Mouse (Mus musculus): ENCODE results near the gene Gramd1a.
A peak's percentile ranks its signal among the peaks of the same experiment; 100 is the strongest.

Gene Gramd1a

DNA sequence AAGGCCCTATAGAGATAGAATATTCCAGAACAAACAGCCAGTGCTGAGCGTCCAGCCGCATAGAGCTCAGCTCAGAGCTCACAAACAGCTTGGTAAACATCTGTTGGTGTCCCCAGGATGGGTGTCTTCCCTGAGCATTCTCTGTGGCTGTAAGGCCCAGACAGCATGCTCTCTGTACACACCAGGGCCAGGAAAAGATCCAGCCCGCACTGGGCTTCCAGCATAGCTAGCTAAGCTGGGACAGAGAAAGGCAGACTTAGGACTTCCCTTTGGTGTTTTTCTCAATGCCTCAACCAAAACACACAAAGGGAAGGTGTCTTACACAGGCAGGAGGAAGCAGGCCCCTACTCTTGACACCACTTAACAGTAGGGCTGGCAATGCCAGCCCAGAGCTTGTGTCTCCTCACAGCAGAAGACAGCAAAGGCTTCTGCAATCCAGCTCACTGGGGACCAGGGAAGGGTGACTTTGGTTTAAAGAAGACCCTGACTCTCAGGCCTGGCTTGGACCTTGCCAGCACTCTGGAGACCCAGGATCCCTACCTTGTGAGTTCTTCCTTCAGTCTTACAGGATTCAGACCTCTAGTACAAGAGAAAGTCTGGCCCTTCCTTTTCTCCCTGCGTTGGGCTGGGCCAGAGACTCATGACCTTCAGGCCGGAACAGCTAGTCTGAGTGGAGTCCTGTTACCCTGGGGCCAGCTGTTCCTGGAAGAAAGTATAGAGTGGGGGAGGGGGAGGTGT is at the start of gene Gramd1a:
Gramd1a (minus strand) TSS at position 601 of the 738 bp plus-strand sequence.
- DNase-seq (ENCODE audit: low read depth) = no peak

- DNase-seq (ENCODE audit: low read depth) = no peak
Measured at GRCm38 (mm10) chr7:31195591-31196307, 40.1 kb upstream of the Gramd1a start.

DNA sequence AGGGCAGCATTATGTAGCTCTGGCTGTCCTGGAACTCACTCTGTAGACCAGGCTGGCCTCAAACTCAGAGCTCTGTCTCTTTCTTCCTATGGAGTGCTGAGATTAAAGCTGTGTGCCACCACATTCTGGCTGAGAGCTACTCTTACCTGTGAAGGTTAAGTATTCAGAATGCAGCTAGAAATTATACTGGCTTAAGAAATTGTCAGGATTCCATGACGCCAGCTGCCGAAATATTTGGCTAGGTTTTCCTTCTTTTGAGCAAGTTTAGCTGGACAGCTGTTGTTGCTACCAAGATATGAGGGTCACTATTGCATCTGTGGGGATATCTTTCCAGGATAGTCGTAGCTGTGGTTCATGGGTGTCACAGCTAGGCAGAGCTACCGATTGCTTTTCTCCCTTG is 29.0 kb upstream of the Gramd1a start:
- DNase-seq (ENCODE audit: low read depth) = no peak

DNA sequence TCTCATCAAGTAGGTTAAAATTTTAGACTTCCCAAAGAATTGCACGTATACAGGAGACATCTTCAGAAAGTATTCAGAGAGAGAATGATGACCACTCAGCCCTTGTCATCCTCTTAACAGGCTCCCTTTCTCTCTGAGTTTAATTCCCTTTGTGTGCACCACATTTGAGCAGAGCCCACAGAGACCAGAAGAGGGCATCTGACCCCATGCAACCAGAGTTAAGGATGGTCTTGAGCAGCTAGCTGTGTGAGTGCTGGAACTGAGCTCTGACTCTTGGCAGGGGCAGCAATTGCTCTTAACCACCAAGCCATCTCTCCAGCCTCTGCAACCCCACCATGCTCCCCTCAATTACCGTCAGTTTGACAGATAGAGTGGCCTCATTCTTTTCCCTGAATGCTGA is 27.2 kb upstream of the Gramd1a start:
- no peak for DNase-seq (ENCODE audit: low read depth)

GRCm38 (mm10) chr7:31176886-31177763 is 21.4 kb upstream of the Gramd1a start:
- peak; percentile 34 for DNase-seq (ENCODE audit: low read depth)

DNA sequence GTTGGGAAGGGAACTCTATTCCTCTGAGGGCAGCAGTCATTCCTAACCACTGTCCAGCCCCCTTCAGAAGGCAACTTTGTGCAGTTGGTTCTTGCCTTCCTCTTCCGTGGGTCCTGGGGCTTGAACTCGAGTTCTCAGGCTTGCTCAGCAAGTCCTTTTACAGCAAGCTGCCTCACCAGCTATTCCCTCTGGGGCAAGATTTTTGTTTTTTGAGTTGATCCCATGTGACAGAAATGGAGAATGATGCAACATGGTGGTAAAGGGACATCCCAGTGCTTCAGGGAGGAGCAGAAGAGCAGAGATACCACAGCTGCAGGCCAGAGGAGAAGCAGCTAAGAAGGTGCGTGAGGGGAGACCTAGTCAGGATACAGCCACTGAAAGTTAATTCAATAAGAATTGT is 19.4 kb upstream of the Gramd1a start:
- DNase-seq (ENCODE audit: low read depth) = no peak

GRCm38 (mm10) chr7:31174466-31174865 is 18.8 kb upstream of the Gramd1a start:
- no peak for DNase-seq (ENCODE audit: low read depth)

- DNase-seq (ENCODE audit: low read depth) = no peak
Measured at GRCm38 (mm10) chr7:31172238-31172637, 16.5 kb upstream of the Gramd1a start.

- no peak for DNase-seq (ENCODE audit: low read depth)
Measured at GRCm38 (mm10) chr7:31170520-31170919, 14.8 kb upstream of the Gramd1a start.

- DNase-seq (ENCODE audit: low read depth) = no peak
Measured at GRCm38 (mm10) chr7:31168412-31168811, 12.7 kb upstream of the Gramd1a start.

GRCm38 (mm10) chr7:31164748-31165147 is 9.1 kb upstream of the Gramd1a start:
- no peak for DNase-seq (ENCODE audit: low read depth)

DNA sequence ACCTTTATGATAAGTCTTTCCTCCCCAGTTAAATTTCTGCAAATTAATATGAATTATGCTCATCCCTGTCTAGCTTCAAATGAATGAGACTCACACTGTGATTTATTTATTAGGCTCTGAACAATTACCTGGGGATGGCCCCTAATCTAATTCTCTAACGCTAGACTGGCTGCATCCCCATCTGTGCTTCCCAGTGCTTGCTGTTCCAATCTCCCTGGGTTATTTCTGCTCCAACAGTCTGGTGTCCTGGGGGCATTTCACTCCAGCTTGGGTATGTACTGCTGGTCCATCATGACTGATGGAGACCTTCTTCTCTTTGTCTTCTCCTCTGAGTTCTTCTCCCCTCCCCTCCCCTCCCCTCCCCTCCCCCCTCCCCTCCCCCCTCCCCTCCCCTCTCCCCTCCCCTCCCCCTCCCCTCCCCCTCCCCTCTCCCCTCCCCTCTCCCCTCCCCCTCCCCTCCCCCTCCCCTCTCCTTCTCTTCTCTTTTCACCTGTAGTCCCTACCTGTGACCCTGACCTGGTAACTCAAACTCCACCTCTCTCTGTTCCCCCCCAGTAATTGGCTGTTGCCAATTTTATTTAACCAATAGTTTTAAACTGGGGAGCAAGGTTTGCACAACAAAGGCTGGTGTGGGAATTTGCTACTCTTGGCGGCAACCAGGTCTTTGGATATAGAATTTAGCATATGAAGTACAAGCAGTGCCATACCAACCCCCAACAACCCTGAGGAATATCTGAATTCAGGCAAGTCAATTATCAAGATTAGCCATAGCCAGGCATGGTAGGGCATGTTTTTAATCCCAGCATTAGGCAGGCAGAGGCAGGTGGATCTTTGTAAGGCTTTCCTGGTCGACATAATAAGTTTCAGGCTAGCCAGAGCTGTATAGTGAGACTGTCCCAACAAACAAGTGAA is 8.2 kb upstream of the Gramd1a start:
- DNase-seq (ENCODE audit: low read depth) = no peak

- DNase-seq (ENCODE audit: low read depth) = no peak
Measured at GRCm38 (mm10) chr7:31162324-31162723, 6.6 kb upstream of the Gramd1a start.

DNA sequence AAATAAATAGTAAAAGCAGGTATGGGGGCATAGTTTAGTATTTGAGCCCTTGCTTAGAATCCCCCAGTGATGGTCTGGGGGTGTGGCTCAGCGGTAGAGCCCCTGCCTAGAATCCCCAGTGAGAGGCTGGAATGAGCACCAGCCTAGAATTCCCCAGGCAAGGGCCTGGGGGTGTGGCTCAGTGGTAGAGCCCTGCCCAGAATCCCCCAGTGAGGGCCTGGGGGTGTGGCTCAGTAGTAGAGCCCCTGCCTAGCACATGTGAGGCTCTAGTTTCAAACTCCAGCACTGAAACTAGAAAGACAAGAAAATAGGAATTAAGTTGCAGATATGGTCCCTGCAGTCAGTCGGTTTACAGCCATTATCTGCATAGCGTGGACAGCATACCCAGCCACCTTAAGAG is 6.1 kb upstream of the Gramd1a start:
- no peak for DNase-seq (ENCODE audit: low read depth)

DNA sequence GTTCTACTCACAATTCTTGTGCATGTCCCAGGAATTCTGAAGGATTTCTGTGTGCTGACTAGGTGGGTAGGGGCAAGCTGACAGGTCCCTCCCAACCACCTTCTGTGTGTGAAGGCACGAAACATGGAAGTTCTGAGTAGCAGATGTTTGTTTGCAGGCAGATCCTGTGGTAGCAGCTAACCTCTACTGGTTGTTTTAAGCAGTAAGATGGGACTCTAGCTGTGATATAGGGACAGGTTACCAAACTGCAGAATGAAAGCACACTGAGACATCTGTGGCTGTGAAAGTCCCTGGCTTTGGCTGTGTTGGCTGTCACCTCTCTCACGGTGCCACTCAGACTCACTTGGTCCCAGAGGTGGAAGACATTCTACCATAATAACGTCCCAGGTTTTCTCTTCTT is 5.5 kb upstream of the Gramd1a start:
- no peak for DNase-seq (ENCODE audit: low read depth)

- DNase-seq (ENCODE audit: low read depth) = no peak
Measured at GRCm38 (mm10) chr7:31160763-31161162, 5.1 kb upstream of the Gramd1a start.

DNA sequence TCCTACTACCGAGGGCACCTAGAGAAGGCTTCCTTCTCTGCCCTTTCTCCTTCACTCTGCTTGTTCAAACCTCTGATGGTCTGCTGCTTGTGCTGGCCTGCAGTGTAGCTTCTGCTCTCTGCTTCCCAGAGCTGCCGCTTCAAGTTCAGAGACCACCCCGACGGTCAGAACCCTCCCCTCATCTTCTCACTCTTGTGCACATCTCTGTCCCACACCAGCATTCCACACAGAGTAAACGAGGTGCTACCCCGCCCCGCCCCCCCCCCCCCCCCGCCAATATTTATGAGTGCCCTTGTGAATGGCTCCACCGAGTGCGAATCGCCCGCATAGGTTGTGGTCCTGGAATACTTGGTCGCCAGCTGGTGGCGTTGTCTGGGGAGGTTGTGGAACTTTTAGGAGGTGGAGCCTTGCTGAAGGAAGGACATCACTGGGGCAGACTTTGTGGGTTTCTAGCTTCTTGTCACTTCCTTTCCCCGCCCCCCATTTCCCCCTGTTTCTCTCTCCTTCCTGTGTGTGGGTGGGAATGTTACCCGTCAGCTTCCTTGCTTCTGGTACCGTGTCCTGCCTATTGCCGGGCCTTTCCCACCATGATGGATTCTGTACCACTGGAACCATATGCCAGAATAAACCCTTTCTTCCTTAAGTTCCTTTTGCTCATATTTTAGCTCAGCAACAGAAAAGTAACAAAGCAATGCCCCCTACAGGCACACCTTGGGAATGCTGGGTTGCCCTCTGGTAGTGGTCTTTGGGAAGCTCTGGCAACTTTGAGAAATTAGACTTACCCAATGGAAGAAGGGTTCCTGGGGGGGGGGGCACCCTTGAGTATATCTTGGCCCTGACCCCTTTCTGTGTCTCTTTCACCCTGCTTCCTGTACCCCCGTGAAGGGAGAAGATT is 585 bp upstream of the Gramd1a start:
- no peak for DNase-seq (ENCODE audit: low read depth)

GRCm38 (mm10) chr7:31153536-31154320 is 2.0 kb downstream of the Gramd1a start:
- DNase-seq (ENCODE audit: low read depth) = no peak
